Mouse (Mus musculus) spleen, postnatal 14 days (tissue): Measurements from ENCODE around the gene Ptn.

Experiments
- DNase-seq, 2 experiments: peaks; one replicate each; pipeline ENCODE4 v3.0.0; 2021 to 2022; ENCODE audit warnings: low spot score in 2 of 2

Gene Ptn

DNA sequence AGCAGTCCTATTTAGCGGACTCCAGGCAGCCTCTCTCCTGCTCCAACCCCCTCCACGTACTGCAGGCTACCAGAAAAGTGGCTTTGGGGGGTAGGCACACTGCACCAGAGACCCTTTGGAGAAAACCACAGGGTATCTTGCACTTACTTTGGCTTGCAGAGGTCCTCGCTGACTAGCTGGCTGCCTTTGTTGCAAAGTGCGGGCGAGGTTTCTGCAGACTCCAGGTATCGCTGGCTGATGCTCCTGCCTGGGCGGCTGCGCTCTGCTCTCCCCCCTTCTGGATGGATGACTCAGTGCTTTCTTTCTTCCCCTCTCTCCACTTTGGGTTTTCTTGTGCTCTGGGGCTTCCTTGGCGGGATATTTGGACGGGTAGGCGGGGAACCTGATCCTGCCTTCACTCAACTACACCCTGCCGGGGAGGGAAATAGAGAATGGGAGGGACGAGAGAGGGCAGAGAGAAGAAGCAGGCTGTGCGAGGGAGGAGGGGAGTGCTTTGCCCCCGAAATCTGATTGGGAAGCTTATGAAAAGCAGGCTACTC, at the start of gene Ptn:
Gene Ptn, minus strand, starts transcription at position 474 of the 539 bp plus-strand sequence.
- DNase-seq = no peak

DNA sequence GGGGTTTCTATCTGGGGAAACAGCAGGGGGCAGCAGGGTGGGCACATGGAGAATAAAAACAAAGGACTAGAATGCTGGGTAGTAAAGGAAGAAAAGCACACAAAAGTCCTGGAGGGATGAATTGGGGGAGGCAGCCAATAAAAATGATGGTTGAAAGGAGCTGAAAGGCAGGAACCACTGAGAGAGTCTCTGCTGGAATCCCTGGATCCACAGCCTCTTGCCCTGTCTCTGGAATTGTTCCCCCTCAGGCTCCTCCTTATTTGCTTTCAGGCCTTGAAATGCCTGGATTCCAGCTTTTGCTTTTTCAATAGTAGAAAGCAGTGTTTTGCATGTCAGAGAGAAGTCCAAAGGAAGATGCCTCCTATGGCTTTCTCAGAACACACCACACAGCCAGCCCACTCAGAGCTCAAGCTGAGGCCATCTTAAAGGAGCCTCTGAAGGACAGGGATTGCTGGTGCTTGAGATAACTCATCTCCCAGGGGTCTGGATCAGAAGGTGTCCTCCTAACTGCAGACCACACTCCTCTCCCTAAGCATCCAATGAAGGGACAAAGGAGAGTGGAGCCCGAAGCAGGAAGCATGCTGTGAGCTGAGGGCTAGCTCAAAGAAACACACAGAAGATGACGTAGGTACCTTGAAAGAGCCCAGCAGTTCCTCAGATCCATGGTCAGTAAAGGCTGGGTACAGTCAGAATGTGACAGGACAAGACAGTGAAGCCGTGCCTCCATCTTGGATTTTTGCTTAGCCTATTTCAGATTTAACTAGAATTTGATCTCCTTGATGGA, 48.4 kb upstream of the Ptn start:
- DNase-seq = no peak

DNA sequence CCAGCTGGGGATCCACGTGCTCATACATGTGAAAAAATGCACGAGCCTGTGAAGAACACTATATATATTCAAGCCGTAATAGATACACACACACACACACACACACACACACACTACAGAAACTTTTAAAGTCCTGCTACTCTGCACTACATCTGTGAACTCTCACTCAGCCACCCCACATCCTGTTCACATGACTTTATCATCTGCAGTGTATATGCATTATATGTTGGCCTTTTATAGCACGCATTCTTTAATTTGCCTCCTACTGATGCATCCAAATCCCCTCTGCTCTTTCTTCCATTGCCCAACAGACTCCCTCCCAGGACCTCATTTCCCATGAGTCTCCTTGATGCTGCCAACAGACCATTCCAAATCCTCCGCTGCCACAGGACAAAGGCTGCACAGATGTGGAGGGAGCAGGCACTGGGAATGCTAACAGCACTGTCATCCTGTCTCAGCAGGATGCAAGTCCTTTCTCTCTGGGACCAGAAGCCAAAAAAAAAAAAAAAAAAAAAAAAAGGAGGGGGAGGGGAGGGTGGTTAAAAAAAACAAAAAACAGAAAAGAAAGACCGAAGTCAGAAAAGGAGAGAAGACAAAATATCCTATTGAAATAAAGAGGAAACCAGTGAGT, 47.7 kb upstream of the Ptn start:
- no peak for DNase-seq

DNA sequence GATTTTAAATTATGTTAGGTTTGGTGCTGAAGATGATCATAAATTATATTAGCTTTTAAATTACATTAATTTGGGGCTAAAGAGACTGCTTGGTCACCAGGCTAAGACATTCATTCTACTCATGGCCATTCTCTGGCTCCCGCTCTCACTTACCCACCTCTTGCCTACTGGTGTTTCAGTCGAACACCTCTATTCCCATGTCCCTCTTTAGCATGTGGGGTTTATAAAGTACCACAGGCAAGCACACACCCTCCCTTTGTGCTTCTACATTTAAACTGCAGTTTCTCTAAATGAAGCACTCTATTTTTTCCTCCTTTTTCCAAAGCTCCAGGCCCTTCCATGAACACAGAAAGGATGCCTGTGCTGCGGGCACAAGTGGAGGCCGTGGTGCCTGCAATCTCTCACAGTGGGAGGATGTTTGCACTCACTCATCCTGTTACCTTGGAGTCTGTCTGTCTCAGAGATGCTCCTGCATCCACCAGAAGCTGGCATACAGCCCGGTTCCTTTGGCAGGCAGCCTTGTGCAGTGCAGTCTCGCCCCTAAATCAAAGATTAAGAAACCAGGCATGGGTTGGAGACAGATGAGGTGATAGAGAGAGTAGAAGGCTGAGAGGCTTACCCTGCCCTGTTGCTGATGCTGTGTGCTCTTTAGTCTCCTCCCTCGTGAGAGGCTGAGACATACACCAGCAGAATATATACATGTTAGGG, 40.6 kb upstream of the Ptn start:
- no peak for DNase-seq

GRCm38 (mm10) chr6:36845288-36845687, 35.3 kb upstream of the Ptn start:
- DNase-seq = no peak

DNA sequence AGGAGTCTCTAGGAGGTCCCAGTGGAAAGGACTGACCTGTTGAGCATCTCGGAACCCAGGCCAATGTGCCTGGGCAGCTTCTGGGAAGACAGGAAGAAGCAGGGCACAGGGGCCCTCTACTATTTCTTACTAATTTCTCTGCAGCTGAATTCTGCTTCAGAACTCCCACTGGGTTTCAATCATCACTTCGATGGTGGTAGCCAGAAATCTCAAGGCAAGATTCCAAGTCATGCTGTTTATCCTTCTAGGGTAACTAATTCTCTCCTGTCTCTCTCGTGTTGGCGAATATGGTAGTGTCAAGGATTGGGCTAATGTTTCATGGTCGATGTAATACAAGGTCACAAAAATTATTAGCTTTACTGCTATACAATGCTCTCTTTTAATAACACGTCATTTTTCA, 34.2 kb upstream of the Ptn start:
- no peak for DNase-seq

DNA sequence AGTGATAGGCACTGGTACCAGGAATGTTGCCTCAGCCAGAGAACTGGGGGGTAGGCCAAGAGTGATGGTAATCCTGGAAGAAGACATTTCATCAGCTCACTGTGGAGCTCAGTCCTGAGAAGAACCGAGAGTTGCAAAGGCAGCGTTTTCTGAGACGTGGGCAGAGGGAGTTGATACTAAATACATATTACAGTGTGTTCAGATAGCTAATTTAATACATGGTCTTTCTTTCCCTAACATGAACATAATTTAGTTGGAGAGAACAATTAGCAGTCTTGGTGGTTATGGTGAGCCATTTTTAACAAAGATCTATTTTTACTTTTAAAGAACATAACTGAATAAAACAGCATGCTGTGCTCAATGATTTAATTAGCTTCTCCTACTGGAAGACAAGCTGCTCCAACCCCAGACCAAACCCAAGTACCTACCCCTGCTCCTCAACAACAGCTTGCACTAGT, 33.0 kb upstream of the Ptn start:
- DNase-seq = no peak

GRCm38 (mm10) chr6:36842101-36842922, 32.3 kb upstream of the Ptn start:
- no peak for DNase-seq

GRCm38 (mm10) chr6:36841701-36842100, 31.7 kb upstream of the Ptn start:
- DNase-seq = no peak

GRCm38 (mm10) chr6:36841174-36841573, 31.2 kb upstream of the Ptn start:
- DNase-seq = no peak

DNA sequence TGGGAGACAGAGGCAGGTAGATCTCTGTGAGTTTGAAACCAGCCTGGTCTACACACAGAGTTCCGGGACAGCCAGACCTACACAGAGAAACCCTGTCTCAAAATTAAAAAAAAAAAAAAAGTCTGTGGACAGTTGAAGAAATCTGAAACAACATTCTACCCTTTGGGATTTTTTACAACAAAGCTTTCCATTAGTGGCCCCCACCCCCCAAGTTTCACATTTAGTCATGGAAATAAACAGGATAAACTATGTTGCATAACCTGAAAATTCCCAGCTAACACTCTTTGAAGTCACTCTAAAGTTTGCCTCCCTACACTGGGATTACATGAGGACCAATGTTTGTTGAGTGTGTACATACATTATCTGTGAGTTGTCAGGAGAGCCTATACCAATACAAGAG, 28.7 kb upstream of the Ptn start:
- no peak for DNase-seq

- no peak for DNase-seq
Observed at GRCm38 (mm10) chr6:36835351-36835750, 25.3 kb upstream of the Ptn start.

DNA sequence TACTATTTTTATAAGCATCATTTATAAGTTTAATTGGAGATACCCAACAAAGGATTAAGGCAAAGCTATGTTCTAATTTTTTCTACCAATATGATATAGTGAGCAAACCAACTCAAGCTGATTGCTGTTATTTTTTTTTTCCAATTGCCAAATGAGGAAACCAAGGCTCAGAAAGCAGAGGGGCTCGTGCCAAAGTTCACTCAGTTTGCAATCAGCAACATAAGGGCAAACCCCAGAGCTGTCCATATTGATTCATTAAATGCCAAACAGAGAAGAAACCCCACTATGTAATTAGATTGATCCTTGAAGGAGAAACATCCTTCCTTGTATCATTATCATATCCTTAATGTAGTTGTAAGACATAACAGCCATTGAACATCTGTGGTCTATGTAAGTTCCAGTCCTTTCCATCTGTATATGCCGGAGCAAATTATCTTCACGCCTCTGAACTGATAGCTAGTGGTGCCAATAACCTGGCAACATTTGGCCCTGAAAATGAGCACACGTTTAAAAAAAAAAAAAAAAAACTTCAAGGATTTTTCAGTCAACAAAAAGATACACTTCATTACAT, 24.8 kb upstream of the Ptn start:
- DNase-seq = no peak

DNA sequence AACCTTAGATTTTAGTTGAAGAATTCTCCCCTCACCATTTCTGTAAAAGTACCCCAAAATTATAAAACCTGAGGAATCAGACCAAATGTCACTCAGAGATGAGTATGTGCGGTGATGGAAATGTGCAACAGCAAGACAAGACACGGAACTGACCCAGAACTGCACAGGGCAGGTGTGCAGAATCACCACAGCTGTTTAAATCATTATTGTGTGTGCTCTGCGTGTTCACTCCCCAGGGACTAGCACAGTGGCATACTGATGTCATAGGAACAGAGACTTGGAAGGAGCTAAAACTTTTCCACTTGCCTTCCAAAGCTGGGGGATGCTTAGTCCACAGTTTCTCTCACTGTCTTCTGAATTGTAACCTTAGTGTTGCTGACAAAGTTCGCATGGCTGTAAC, 22.7 kb upstream of the Ptn start:
- DNase-seq = no peak

DNA sequence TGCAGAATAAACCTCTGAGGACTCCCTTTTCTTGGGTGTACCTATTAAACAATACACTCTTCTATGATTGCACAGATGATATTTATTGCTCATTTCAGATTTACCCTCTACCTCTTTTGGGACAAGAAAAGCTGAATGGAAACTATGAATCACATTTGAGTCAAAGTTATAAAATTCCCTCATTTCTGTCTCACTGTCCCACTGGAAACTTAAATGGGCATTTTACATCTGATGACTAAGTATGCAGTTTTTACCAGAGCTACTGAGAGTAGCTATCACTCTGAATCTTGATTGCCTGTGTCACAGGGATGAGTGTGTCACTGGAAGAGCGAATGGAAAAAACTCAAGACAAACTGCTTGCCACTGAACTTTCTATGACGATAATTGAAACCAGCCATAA, 22.2 kb upstream of the Ptn start:
- no peak for DNase-seq

GRCm38 (mm10) chr6:36830371-36830925, 20.4 kb upstream of the Ptn start:
- DNase-seq = no peak

DNA sequence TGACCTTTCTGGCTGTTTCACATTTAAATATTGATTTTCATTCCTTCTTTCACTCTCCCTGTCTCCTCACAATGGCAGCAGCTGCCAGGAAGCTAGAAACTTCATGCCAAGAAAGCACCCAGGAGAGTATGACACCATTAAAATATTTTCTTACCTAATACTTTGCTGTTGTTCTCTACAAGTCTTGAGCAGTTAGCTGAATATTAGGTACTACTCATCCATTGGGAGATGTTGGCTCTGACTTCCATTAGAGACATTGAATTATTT, 9.7 kb upstream of the Ptn start:
- DNase-seq = no peak

GRCm38 (mm10) chr6:36819019-36819783, 9.2 kb upstream of the Ptn start:
- DNase-seq = no peak

- no peak for DNase-seq
Observed at GRCm38 (mm10) chr6:36818281-36819018, 8.4 kb upstream of the Ptn start.

DNA sequence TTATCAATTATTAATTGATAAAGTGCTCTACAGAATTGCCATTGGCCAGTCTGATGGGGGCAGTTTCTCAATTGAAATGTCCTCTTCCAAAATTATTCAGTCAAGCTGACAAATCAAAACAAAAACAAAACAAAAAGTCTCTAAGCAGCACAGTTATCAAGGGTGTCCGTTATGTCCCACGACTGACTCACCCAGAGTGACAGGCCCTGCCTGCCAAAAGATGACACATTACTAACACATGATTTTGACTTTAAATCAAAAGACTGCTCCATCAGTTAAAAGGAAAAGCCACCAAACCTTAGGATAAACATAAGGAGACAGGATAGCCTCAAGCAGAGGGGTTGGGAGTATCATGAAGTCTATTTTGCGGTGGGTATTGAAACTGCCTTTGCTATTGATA, 6.6 kb upstream of the Ptn start:
- no peak for DNase-seq
